Comparison of ENCODE assay signal across 1 mouse cellular context in the genomic region with DNA sequence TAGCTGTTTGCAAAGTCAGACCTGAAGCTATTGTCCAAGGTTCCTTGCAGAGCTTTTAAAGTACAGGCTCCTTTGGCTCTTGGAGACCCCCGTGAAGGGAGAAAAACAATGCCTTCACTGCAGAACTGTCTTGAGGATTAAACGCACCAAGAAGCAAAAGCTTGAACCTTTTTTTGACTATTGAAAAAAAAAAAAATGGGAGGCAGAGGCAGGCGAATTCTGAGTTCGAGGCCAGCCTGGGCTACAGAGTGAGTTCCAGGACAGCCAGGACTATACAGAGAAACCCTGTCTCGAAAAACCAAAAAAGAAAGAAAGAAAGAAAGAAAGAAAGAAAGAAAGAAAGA.
TF ChIP-seq lines count a peak whose summit lies in the region.

No protein-coding gene starts in this region.

TF ChIP-seq in CH12.LX, 34 proteins besides CTCF, POLR2A, EP300 and RAD21:
- TF ChIP-seq ZNF384 (IDR thresholded peaks at IDR 0.05; ENCODE audit: low read depth, low read length) = peak; percentile 75
- peak; percentile 12; the same call in 1 of the 2 replicates for TF ChIP-seq SIN3A (IDR thresholded peaks at IDR 0.05; ENCODE audit: low read length)
- TF ChIP-seq TBP (conservative IDR thresholded peaks at IDR 0.05; ENCODE audit: low read depth, low read length) = peak; percentile 81; the same call in 1 of the 2 replicates
